Mouse (Mus musculus) CH12.LX (cell line): ENCODE results near the gene Eef1akmt1. TPM values are rescaled to one million over a fixed set of nuclear protein-coding genes. Genes with fewer than 3 reads are reported as not detected.

Experiments
- DNase-seq: peaks from one replicate; pipeline ENCODE4 v3.0.0-alpha.2; 2013; ENCODE audit errors: extremely low read depth
- H3K27ac ChIP-seq: 2 replicates; pipeline ENCODE4 v1.5.1; 2012; ENCODE audit warnings: low read depth, mild to moderate bottlenecking, control low read depth, moderate library complexity; ENCODE audit not compliant: insufficient read depth
- H3K27me3 ChIP-seq: replicated peaks from 2 replicates; pipeline ENCODE3; 2012; ENCODE audit warnings: inconsistent platforms
- H3K36me3 ChIP-seq, 2 experiments: replicated peaks in 1 of 2; 2 replicates each; pipeline versions ENCODE3 to v1.6.1; 2012; ENCODE audit warnings: inconsistent platforms in 1 of 2, low read length in 1 of 2, mild to moderate bottlenecking in 1 of 2, mixed read lengths in 1 of 2, moderate library complexity in 1 of 2; ENCODE audit not compliant: control insufficient read depth in 1 of 2, insufficient read depth in 1 of 2
- H3K4me1 ChIP-seq, 2 experiments: 2 replicates each; pipeline ENCODE4 v1.6.1; 2012; ENCODE audit warnings: inconsistent platforms in 1 of 2, moderate library complexity in 1 of 2; ENCODE audit not compliant: insufficient read depth in 2 of 2, control insufficient read depth in 1 of 2
- H3K4me2 ChIP-seq: 2 replicates; pipeline ENCODE4 v1.6.1; 2012; ENCODE audit warnings: low read depth, mild to moderate bottlenecking, control low read depth; ENCODE audit not compliant: poor library complexity, insufficient read depth, severe bottlenecking
- H3K4me3 ChIP-seq, 3 experiments: fragments of 150-350 bp in 1 of 3; sonication (generic) in 1 of 3; replicated peaks in 1 of 3; 2 replicates each; pipeline versions ENCODE3 to v1.5.1; 2011 to 2012; ENCODE audit warnings: low read depth in 2 of 3, low read length in 2 of 3, mild to moderate bottlenecking in 2 of 3, moderate library complexity in 2 of 3, control low read depth in 1 of 3, improper control_type of control experiment in 1 of 3, inconsistent platforms in 1 of 3, mixed read lengths in 1 of 3; ENCODE audit not compliant: poor library complexity in 1 of 3
- H3K79me2 ChIP-seq: replicated peaks from 2 replicates; pipeline ENCODE4 v1.6.1; 2012; ENCODE audit warnings: mild to moderate bottlenecking, moderate library complexity; ENCODE audit not compliant: control insufficient read depth, poor library complexity, insufficient read depth, severe bottlenecking; ENCODE audit errors: extremely low read depth
- H3K9ac ChIP-seq: 2 replicates; pipeline ENCODE4 v1.6.1; 2012; ENCODE audit warnings: low read depth, mild to moderate bottlenecking, control low read depth, moderate library complexity; ENCODE audit not compliant: insufficient read depth
- H3K9me3 ChIP-seq: replicated peaks from 2 replicates; pipeline ENCODE3; 2012; ENCODE audit warnings: low read length, inconsistent platforms, mixed read lengths
- BHLHE40 ChIP-seq: IDR thresholded peaks from 2 replicates; pipeline ENCODE4 v1.6.1; 2011; ENCODE audit warnings: mild to moderate bottlenecking, low read depth, low read length, improper control_type of control experiment
- CHD1 ChIP-seq: IDR thresholded peaks from 2 replicates; pipeline ENCODE4 v1.6.1; 2012; ENCODE audit warnings: low read depth, low read length, improper control_type of control experiment, inconsistent platforms
- CHD2 ChIP-seq: IDR thresholded peaks from 2 replicates; pipeline ENCODE4 v1.6.1; 2011; ENCODE audit warnings: low read length, improper control_type of control experiment
- ELF1 ChIP-seq: IDR thresholded peaks from 2 replicates; pipeline ENCODE4 v1.6.1; 2014; ENCODE audit warnings: low read depth, mild to moderate bottlenecking, inconsistent platforms, low read length, improper control_type of control experiment
- EP300 ChIP-seq: IDR thresholded peaks from 2 replicates; pipeline ENCODE4 v1.6.1; 2011; ENCODE audit warnings: low read length, improper control_type of control experiment
- ETS1 ChIP-seq: conservative IDR thresholded peaks from 2 replicates; pipeline ENCODE4 v1.6.1; 2012; ENCODE audit warnings: low read depth, mild to moderate bottlenecking, inconsistent platforms, low read length, improper control_type of control experiment, moderate library complexity
- GABPA ChIP-seq: IDR thresholded peaks from 2 replicates; pipeline ENCODE4 v1.6.1; 2012; ENCODE audit warnings: low read depth, low read length, improper control_type of control experiment, inconsistent platforms; ENCODE audit not compliant: insufficient replicate concordance
- HCFC1 ChIP-seq: IDR thresholded peaks from 2 replicates; pipeline ENCODE4 v1.6.1; 2012; ENCODE audit warnings: low read depth, mild to moderate bottlenecking, inconsistent platforms, low read length, improper control_type of control experiment
- IRF4 ChIP-seq: IDR thresholded peaks from 2 replicates; pipeline ENCODE4 v1.6.1; 2014; ENCODE audit warnings: low read depth, mild to moderate bottlenecking, inconsistent platforms, low read length, improper control_type of control experiment
- JUND ChIP-seq: conservative IDR thresholded peaks from 2 replicates; pipeline ENCODE4 v1.6.1; 2011; ENCODE audit warnings: low read depth, low read length, improper control_type of control experiment
- KAT2A ChIP-seq: IDR thresholded peaks from 2 replicates; pipeline ENCODE4 v1.6.1; 2012; ENCODE audit warnings: low read length, improper control_type of control experiment, inconsistent platforms; ENCODE audit not compliant: insufficient replicate concordance
- MAFK ChIP-seq: IDR thresholded peaks from 2 replicates; pipeline ENCODE4 v1.6.1; 2011; ENCODE audit warnings: low read length, improper control_type of control experiment; ENCODE audit not compliant: insufficient replicate concordance
- MAX ChIP-seq: IDR thresholded peaks from 2 replicates; pipeline ENCODE4 v1.6.1; 2011; ENCODE audit warnings: low read length, improper control_type of control experiment
- MAZ ChIP-seq: IDR thresholded peaks from 2 replicates; pipeline ENCODE4 v1.6.1; 2012; ENCODE audit warnings: low read depth, mild to moderate bottlenecking, inconsistent platforms, low read length, improper control_type of control experiment, moderate library complexity
- MYC ChIP-seq: IDR thresholded peaks from 2 replicates; pipeline ENCODE4 v1.6.1; 2011; ENCODE audit warnings: low read depth, mild to moderate bottlenecking, improper control_type of control experiment, low read length
- NELFE ChIP-seq: IDR thresholded peaks from 2 replicates; pipeline ENCODE4 v1.6.1; 2011; ENCODE audit warnings: low read depth, low read length, improper control_type of control experiment
- NRF1 ChIP-seq: IDR thresholded peaks from 2 replicates; pipeline ENCODE4 v1.6.1; 2014; ENCODE audit warnings: low read depth, mild to moderate bottlenecking, inconsistent platforms, low read length, improper control_type of control experiment, moderate library complexity
- PAX5 ChIP-seq: IDR thresholded peaks from 2 replicates; pipeline ENCODE4 v1.6.1; 2012; ENCODE audit warnings: low read length, inconsistent platforms, mixed read lengths
- POLR2AphosphoS2 ChIP-seq: IDR thresholded peaks from 2 replicates; pipeline ENCODE4 v1.6.1; 2011; ENCODE audit warnings: low read depth, low read length, improper control_type of control experiment
- RCOR1 ChIP-seq: conservative IDR thresholded peaks from 2 replicates; pipeline ENCODE4 v1.6.1; 2012; ENCODE audit warnings: low read depth, mild to moderate bottlenecking, inconsistent platforms, low read length, improper control_type of control experiment
- SIN3A ChIP-seq: IDR thresholded peaks from 2 replicates; pipeline ENCODE4 v1.6.1; 2012; ENCODE audit warnings: low read length, improper control_type of control experiment, inconsistent platforms
- SMC3 ChIP-seq: IDR thresholded peaks from 2 replicates; pipeline ENCODE4 v1.6.1; 2011; ENCODE audit warnings: low read depth, low read length, improper control_type of control experiment
- TCF12 ChIP-seq: IDR thresholded peaks from 2 replicates; pipeline ENCODE4 v1.6.1; 2014; ENCODE audit warnings: low read depth, mild to moderate bottlenecking, inconsistent platforms, low read length, improper control_type of control experiment
- UBTF ChIP-seq: IDR thresholded peaks from 2 replicates; pipeline ENCODE4 v1.6.1; 2012; ENCODE audit warnings: low read depth, mild to moderate bottlenecking, inconsistent platforms, low read length, improper control_type of control experiment, moderate library complexity
- USF1 ChIP-seq: IDR thresholded peaks from 2 replicates; pipeline ENCODE4 v1.6.1; 2014; ENCODE audit warnings: low read depth, mild to moderate bottlenecking, inconsistent platforms, low read length, improper control_type of control experiment
- ZC3H11A ChIP-seq: IDR thresholded peaks from 2 replicates; pipeline ENCODE4 v1.6.1; 2012; ENCODE audit warnings: low read depth, mild to moderate bottlenecking, inconsistent platforms, low read length, improper control_type of control experiment
- ZKSCAN1 ChIP-seq: IDR thresholded peaks from 2 replicates; pipeline ENCODE4 v1.6.1; 2012; ENCODE audit warnings: low read depth, inconsistent platforms, low read length, improper control_type of control experiment, borderline replicate concordance
- ZMIZ1 ChIP-seq: IDR thresholded peaks from 2 replicates; pipeline ENCODE4 v1.6.1; 2012; ENCODE audit warnings: low read depth, mild to moderate bottlenecking, inconsistent platforms, low read length, improper control_type of control experiment
- ZNF384 ChIP-seq: IDR thresholded peaks from 2 replicates; pipeline ENCODE4 v1.6.1; 2012; ENCODE audit warnings: low read depth, low read length, improper control_type of control experiment, inconsistent platforms
- dilution Hi-C: fragments of 300-500 bp; cut with MboI; formaldehyde crosslinking; loops from 2 replicates; pipeline ENCODE4 v1.14.3; 2020; ENCODE audit warnings: low sequenced_read_pairs; ENCODE audit not compliant: extremely low pct_unique_long_range_greater_than_20kb, extremely low pct_ligation_motif_present
- in situ Hi-C: fragments of 300-500 bp; cut with MboI; formaldehyde crosslinking; loops from 3 replicates; pipeline ENCODE4 v1.14.3; 2019; ENCODE audit warnings: low sequenced_read_pairs, low pct_ligation_motif_present, low pct_unique_long_range_greater_than_20kb, mixed read lengths
- polyA plus RNA-seq: library from polyadenylated mRNA; unstranded; fragments of >175 nt; gene quantifications from 2 replicates; pipeline ENCODE4 v1.2.1, GENCODE M21; 2012; ENCODE audit warnings: low read depth; ENCODE audit not compliant: insufficient read length
- total RNA-seq, 2 experiments: library from RNA; depleted of rRNA; stranded (reverse); fragments of 300-350 nt in 1 of 2; fragments of >200 nt in 1 of 2; gene quantifications; 2 replicates each; pipeline ENCODE4 v1.2.3; 2012 to 2014

The Eef1akmt1 gene
- total and polyA plus RNA-seq, 3 experiments = 52.2 to 105 (median 74.5) TPM

DNA sequence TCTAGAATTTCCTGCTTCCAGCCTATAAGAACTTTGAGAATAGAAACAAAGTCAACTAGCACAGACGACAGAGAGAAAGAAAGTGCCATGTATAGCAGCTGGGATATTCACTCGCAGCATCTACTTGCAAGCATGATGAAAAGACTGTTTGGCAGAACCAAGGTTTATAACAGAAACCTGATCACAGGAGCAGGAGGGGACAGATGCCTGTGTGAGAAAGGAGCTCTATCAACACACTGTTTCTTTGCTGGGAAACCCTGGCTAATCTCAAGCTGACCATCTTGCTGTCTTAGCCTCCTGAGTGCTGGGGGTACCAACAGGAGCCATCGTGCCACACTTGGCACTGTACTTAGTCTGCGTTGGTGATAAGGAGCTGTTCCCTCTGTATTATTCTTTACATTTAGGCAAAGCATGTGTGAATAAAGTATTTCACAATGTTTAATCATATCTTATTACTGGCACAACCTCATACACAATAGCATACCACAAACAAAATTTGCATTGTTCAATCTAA lies 38.5 kb upstream of the Eef1akmt1 start:
- H3K4me1 ChIP-seq = peaks cover 0 to 51% of the 10 kb centered on the region in 2 experiments; a peak in 3 of 4 replicates
- no peak overlapping the region for H3K4me3 ChIP-seq
- H3K79me2 ChIP-seq = peaks cover 6% of the 10 kb centered on the region; the same call in 1 of the 2 replicates
- in situ Hi-C loops (no loop called here), dilution Hi-C loops (no loop called here)
- TF ChIP-seq CHD1 (no peak), SMC3 (no peak), KAT2A (no peak), GABPA (no peak), ZNF384 (no peak), PAX5 (no peak), IRF4 (no peak), HCFC1 (no peak), MAFK (no peak), MAZ (no peak), TCF12 (no peak), USF1 (no peak), ZKSCAN1 (no peak), CHD2 (no peak), POLR2AphosphoS2 (no peak), RCOR1 (no peak), MYC (no peak)
- no peak overlapping the region for H3K4me2 ChIP-seq
- H3K9me3 ChIP-seq = no peaks in the 10 kb centered on the region
- H3K36me3 ChIP-seq = peaks cover 13 to 51% of the 10 kb centered on the region in 2 experiments
- H3K9ac ChIP-seq = no peak overlapping the region
- H3K27me3 ChIP-seq = no peaks in the 10 kb centered on the region
- DNase-seq = no peak
- H3K27ac ChIP-seq = no peak overlapping the region

DNA sequence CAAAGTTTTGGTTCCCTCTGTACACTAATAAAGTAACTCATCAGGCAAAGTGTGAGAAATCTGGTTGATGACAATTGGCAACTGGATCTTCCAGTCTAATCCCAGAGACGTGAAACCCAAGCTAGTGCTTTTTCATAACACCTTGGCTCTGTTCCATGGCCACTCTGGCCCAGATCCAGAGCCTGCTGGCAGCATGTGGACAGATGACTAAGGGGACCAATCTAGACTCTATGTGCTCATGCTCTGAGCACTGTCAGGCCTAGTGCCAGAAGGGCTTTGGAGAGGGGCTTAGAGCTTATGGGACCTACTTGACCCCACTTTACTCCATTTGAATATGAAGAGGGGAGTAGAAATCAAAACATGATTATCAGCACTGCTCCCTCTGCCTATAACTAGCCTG lies 36.1 kb upstream of the Eef1akmt1 start:
- Histone ChIP-seq H3K79me2 (peaks cover 6% of the 10 kb centered on the region; the same call in 1 of the 2 replicates), H3K4me2 (no peak overlapping the region), H3K27ac (no peak overlapping the region), H3K4me1 (peaks cover 0 to 30% of the 10 kb centered on the region in 2 experiments; a peak in 2 of 4 replicates), H3K27me3 (no peaks in the 10 kb centered on the region), H3K4me3 (no peak overlapping the region), H3K9ac (no peak overlapping the region), H3K36me3 (peaks cover 21 to 70% of the 10 kb centered on the region in 2 experiments), H3K9me3 (no peaks in the 10 kb centered on the region)
- in situ Hi-C loops (no loop called here), dilution Hi-C loops (no loop called here)
- DNase-seq = no peak
- TF ChIP-seq ZMIZ1 (no peak), ZC3H11A (no peak), NRF1 (no peak), SIN3A (no peak), MAZ (no peak), EP300 (no peak), POLR2AphosphoS2 (no peak), MAX (no peak), GABPA (no peak), ZKSCAN1 (no peak), ETS1 (no peak), UBTF (no peak), CHD1 (no peak), BHLHE40 (no peak), NELFE (no peak), ELF1 (no peak), JUND (no peak)
